Mouse (Mus musculus): ENCODE measurements around the gene Cdh1. TPM values are rescaled to one million over a fixed set of nuclear protein-coding genes. Genes with fewer than 3 reads are reported as not detected.
A peak's percentile ranks its signal among the peaks of the same experiment; 100 is the strongest.

Cdh1 gene
- 11.5 and 15.4 TPM in 2 replicates for polyA plus RNA-seq (2014; fragmentation: Nextera tagmentation; extraction: Ambion mirVana)

DNA sequence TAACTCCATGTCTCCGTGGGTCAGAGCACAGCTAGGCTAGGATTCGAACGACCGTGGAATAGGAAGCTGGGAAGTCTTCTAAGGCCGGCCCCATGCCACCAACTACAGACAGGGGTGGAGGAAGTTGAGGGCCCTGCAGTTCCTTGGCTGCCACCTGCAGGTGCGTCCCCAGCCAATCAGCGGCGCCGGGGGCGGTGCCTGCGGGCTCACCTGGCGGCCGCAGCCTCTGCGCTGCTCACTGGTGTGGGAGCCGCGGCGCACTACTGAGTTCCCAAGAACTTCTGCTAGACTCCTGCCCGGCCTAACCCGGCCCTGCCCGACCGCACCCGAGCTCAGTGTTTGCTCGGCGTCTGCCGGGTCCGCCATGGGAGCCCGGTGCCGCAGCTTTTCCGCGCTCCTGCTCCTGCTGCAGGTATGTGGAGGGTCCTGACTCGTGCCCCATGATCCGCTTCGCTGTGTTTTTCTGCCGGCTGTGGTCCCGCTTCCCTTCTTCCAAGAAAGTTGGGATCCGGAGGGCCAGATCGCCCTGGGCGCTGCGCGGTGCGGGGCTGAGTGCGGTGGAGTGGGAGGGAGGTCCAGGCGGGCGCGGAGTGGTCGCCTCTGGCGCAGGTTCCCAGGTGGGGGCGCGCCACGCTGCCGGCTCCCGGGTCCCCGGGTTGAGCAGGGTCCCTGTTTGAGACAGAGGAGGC, at the start of gene Cdh1:
Gene Cdh1 (plus strand): TSS at position 221 of the 689 bp plus-strand sequence.
- Histone ChIP-seq H3K4me1 (ENCODE audit: control insufficient read depth, insufficient read depth, low read length) (peaks cover 12% of the 10 kb centered on the region; the same call in 1 of the 2 replicates), H3K27ac (replicated peaks; ENCODE audit: low read depth, low read length) (no peak within 1 kb of the TSS), H3K9me3 (ENCODE audit: control insufficient read depth, low read length) (no peaks in the 10 kb centered on the region), H3K27me3 (ENCODE audit: control insufficient read depth, insufficient read depth, low read length) (peaks cover 43% of the 10 kb centered on the region), H3K36me3 (ENCODE audit: control insufficient read depth, insufficient read depth, low read length) (no peaks in the 10 kb centered on the region), H3K4me3 (ENCODE audit: low read depth, low read length) (peak within 1 kb of the TSS; percentile 35), H3K9ac (ENCODE audit: low read length) (peak within 1 kb of the TSS; percentile 13; the same call in 1 of the 2 replicates), H3K4me2 (ENCODE audit: low read depth, severe bottlenecking) (peak within 1 kb of the TSS; percentile 63)
- WGBS: 1% methylated on average over 48 of the region's 53 CpGs
- DNase-seq (ENCODE audit: low spot score): peak; percentile 69
- ATAC-seq (ENCODE audit: insufficient number of reproducible peaks, low FRiP score, low TSS enrichment, low read depth): 0 out of 2 replicates have a peak, but pooled peaks have one; percentile 58

DNA sequence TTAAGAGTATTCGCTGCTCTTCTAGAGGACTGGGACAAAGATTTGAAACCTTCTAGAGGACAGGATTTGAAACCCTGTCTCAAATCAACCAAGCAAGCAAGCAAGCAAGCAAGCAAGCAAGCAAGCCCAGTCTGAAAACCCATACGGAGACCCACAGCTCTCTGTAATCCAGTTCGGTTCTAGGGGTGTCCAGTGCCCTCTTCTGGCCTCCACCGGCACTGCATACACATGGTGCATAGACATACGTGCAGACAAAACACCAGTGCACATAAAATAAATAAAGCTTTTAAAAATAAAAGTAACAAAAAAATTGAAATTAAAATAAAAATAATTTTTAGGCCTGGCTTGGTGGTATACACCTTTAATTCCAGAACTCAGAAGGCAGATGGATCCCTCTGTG, 49.1 kb upstream of the Cdh1 start:
- Histone ChIP-seq H3K4me2 (ENCODE audit: low read depth, severe bottlenecking) (no peak overlapping the region), H3K36me3 (ENCODE audit: control insufficient read depth, insufficient read depth, low read length) (peaks cover 14% of the 10 kb centered on the region; the same call in 1 of the 2 replicates), H3K4me1 (ENCODE audit: control insufficient read depth, insufficient read depth, low read length) (no peaks in the 10 kb centered on the region), H3K9me3 (ENCODE audit: control insufficient read depth, low read length) (no peaks in the 10 kb centered on the region), H3K27ac (replicated peaks; ENCODE audit: low read depth, low read length) (no peak overlapping the region), H3K27me3 (ENCODE audit: control insufficient read depth, insufficient read depth, low read length) (no peaks in the 10 kb centered on the region), H3K4me3 (ENCODE audit: low read depth, low read length) (no peak overlapping the region), H3K9ac (ENCODE audit: low read length) (no peak overlapping the region)
- ATAC-seq (ENCODE audit: insufficient number of reproducible peaks, low FRiP score, low TSS enrichment, low read depth) (no peak), DNase-seq (ENCODE audit: low spot score) (no peak)
- WGBS: 96% methylated on average over 5 of the region's 5 CpGs

DNA sequence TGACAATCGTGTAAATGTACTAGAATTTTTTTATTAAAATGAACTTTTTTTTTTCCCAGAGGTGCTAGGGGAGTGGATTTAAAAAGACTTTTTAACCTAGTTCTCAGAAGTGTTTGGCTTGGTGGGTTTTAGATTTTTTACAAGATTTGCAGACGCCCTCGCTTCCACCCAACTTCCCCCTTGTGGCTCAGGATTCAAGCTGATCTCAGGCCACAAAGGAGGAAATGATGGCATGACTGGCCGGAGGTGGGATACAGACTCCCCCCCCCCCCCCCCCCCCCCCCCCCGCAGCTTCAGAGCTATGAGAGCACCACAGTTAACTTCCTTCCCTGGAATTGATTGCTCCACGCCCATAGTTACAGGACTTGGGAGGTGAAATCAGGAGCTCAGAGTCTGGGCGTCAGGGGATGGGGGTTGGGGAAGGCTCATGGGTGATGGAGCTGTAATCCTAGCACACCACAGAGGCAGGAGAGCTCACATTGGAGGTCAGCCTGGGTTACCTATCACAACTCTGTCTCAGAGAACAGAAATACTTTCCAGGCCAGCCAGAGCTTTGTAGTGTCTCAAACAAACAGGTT, 47.0 kb upstream of the Cdh1 start:
- peaks cover 14% of the 10 kb centered on the region; the same call in 1 of the 2 replicates for H3K36me3 ChIP-seq (ENCODE audit: control insufficient read depth, insufficient read depth, low read length)
- no peak for DNase-seq (ENCODE audit: low spot score)
- H3K27me3 ChIP-seq (ENCODE audit: control insufficient read depth, insufficient read depth, low read length): no peaks in the 10 kb centered on the region
- ATAC-seq (ENCODE audit: insufficient number of reproducible peaks, low FRiP score, low TSS enrichment, low read depth): no peak
- no peak overlapping the region for H3K4me3 ChIP-seq (ENCODE audit: low read depth, low read length)
- H3K9ac ChIP-seq (ENCODE audit: low read length): no peak overlapping the region
- no peak overlapping the region for H3K4me2 ChIP-seq (ENCODE audit: low read depth, severe bottlenecking)
- 63% methylated on average over 6 of the region's 7 CpGs for WGBS
- H3K4me1 ChIP-seq (ENCODE audit: control insufficient read depth, insufficient read depth, low read length): no peaks in the 10 kb centered on the region; the same call in 1 of the 2 replicates
- H3K27ac ChIP-seq (replicated peaks; ENCODE audit: low read depth, low read length): no peak overlapping the region
- no peaks in the 10 kb centered on the region for H3K9me3 ChIP-seq (ENCODE audit: control insufficient read depth, low read length)

DNA sequence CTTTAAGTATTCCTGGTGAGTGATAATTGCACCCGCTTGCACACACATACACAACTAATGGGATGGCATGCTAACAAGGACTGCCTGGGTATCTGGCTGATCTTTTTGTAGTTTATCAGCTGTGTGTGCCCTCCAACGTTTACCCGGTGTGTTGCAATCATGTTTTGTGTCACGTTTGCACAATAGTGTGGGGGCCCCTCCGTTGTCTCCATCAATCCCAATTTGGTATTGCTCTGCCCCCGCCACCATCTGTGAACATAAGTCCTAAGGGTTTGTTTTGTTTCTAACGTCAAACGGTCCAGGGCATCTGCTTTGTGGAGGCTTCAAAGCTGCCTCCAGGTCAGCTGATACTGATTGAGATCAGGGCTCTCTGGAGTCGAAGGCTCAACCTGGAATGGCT, 43.3 kb upstream of the Cdh1 start:
- peaks cover 2% of the 10 kb centered on the region; the same call in 1 of the 2 replicates for H3K4me1 ChIP-seq (ENCODE audit: control insufficient read depth, insufficient read depth, low read length)
- no peak overlapping the region for H3K9ac ChIP-seq (ENCODE audit: low read length)
- H3K27ac ChIP-seq (replicated peaks; ENCODE audit: low read depth, low read length): no peak overlapping the region
- 56% methylated on average over 9 of the region's 9 CpGs for WGBS
- H3K4me3 ChIP-seq (ENCODE audit: low read depth, low read length): no peak overlapping the region
- H3K27me3 ChIP-seq (ENCODE audit: control insufficient read depth, insufficient read depth, low read length): no peaks in the 10 kb centered on the region
- H3K9me3 ChIP-seq (ENCODE audit: control insufficient read depth, low read length): no peaks in the 10 kb centered on the region
- H3K36me3 ChIP-seq (ENCODE audit: control insufficient read depth, insufficient read depth, low read length): peaks cover 9% of the 10 kb centered on the region; the same call in 1 of the 2 replicates
- DNase-seq (ENCODE audit: low spot score): no peak
- H3K4me2 ChIP-seq (ENCODE audit: low read depth, severe bottlenecking): no peak overlapping the region
- no peak for ATAC-seq (ENCODE audit: insufficient number of reproducible peaks, low FRiP score, low TSS enrichment, low read depth)

DNA sequence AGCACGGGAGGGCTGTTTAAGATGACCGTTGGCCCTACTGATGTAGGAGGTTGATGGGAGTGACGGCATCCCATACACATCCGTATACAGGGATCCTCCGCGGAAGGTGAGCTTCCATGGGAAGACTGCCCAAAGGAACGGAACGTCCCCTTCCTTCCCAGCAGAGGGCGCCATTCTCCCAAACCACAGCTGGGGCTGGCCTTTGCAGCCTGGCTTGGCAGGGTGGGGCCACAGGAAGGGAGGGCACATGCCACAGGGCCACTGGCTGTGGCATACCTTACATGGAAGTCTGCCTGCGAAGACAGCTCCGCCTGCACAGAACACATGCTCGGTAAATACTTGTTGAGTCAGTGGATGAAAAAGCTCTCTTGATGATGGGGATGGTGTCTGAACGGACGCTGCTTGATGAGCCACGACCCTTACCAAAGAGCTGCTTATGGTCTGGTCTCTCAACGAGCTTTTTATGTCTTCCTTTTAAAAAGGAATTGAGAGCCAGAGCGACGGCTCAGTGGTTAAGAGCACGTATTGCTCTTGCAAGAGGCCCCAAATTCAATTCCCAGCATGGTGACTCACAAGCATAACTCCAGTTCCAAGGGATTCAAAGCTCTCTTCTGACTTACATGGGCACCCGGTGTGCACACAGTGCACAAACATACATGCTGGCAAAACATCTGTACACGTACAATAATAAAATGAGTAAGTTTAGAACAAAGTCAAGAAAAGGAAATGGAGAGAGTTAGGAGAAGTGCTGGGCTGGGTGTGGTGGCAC, 41.9 kb upstream of the Cdh1 start:
- H3K4me1 ChIP-seq (ENCODE audit: control insufficient read depth, insufficient read depth, low read length): peaks cover 2% of the 10 kb centered on the region; the same call in 1 of the 2 replicates
- H3K27ac ChIP-seq (replicated peaks; ENCODE audit: low read depth, low read length): no peak overlapping the region
- ATAC-seq (ENCODE audit: insufficient number of reproducible peaks, low FRiP score, low TSS enrichment, low read depth) (peak; percentile 26; the same call in 1 of the 2 replicates), DNase-seq (ENCODE audit: low spot score) (peak; percentile 80)
- no peak overlapping the region for H3K4me3 ChIP-seq (ENCODE audit: low read depth, low read length)
- no peak overlapping the region for H3K4me2 ChIP-seq (ENCODE audit: low read depth, severe bottlenecking)
- WGBS: 31% methylated on average over 21 of the region's 21 CpGs
- peaks cover 4% of the 10 kb centered on the region; the same call in 1 of the 2 replicates for H3K36me3 ChIP-seq (ENCODE audit: control insufficient read depth, insufficient read depth, low read length)
- no peaks in the 10 kb centered on the region for H3K27me3 ChIP-seq (ENCODE audit: control insufficient read depth, insufficient read depth, low read length)
- no peaks in the 10 kb centered on the region for H3K9me3 ChIP-seq (ENCODE audit: control insufficient read depth, low read length)
- H3K9ac ChIP-seq (ENCODE audit: low read length): no peak overlapping the region

DNA sequence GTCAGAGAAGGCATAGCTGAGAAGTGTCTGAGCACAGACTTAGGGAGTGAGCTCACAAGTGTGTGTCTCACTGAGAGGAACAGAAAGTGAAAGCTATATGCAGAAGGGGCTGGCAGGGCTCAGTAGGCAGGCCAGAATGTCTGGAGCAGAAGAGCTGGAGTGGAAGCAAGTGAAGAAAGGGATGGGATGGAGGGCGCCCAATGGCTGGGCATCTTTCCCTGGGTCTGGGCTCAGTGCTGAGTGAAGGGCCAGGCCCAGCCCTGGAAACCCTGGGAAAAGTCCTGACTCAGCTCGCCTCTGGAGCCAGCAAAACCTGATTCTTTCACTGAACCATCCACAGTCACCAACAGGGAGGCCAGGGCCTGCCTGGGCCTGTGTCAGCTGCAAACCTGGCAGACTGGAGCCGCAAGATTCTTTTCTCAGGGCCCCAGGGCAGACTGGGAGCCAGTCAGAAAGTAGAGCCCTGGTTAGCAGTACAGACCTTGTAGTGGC, 39.4 kb upstream of the Cdh1 start:
- no peak overlapping the region for H3K9ac ChIP-seq (ENCODE audit: low read length)
- no peak overlapping the region for H3K4me3 ChIP-seq (ENCODE audit: low read depth, low read length)
- H3K36me3 ChIP-seq (ENCODE audit: control insufficient read depth, insufficient read depth, low read length): no peaks in the 10 kb centered on the region
- no peaks in the 10 kb centered on the region for H3K27me3 ChIP-seq (ENCODE audit: control insufficient read depth, insufficient read depth, low read length)
- H3K4me2 ChIP-seq (ENCODE audit: low read depth, severe bottlenecking): no peak overlapping the region
- peaks cover 2% of the 10 kb centered on the region; the same call in 1 of the 2 replicates for H3K4me1 ChIP-seq (ENCODE audit: control insufficient read depth, insufficient read depth, low read length)
- DNase-seq (ENCODE audit: low spot score): peak; percentile 45
- 61% methylated on average over 3 of the region's 3 CpGs for WGBS
- no peaks in the 10 kb centered on the region for H3K9me3 ChIP-seq (ENCODE audit: control insufficient read depth, low read length)
- no peak overlapping the region for H3K27ac ChIP-seq (replicated peaks; ENCODE audit: low read depth, low read length)
- no peak; the same call in 1 of the 2 replicates for ATAC-seq (ENCODE audit: insufficient number of reproducible peaks, low FRiP score, low TSS enrichment, low read depth)

DNA sequence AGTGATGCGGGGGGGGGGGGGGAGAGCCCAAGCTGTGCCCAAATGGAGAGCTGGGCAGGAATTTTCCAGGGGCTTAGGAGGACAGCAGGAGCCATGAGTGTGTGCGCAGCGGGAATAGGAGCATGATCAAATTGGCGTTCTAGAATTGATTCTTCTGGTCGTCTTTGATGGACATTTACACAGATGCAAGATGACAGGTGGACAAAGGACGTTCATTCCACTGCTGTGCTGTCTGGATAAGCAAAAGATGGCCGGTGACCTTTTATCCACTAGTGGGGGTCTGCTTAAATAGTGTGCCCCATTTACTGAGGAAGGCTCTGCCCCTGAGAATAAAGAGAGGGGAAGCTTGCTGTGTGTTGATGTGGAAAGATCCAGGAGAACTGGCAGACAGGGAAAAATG, 34.1 kb upstream of the Cdh1 start:
- no peak for DNase-seq (ENCODE audit: low spot score)
- H3K9ac ChIP-seq (ENCODE audit: low read length): no peak overlapping the region
- H3K27ac ChIP-seq (replicated peaks; ENCODE audit: low read depth, low read length): no peak overlapping the region
- H3K36me3 ChIP-seq (ENCODE audit: control insufficient read depth, insufficient read depth, low read length): no peaks in the 10 kb centered on the region
- no peaks in the 10 kb centered on the region for H3K27me3 ChIP-seq (ENCODE audit: control insufficient read depth, insufficient read depth, low read length)
- no peak overlapping the region for H3K4me3 ChIP-seq (ENCODE audit: low read depth, low read length)
- H3K4me1 ChIP-seq (ENCODE audit: control insufficient read depth, insufficient read depth, low read length): no peaks in the 10 kb centered on the region; the same call in 1 of the 2 replicates
- no peak for ATAC-seq (ENCODE audit: insufficient number of reproducible peaks, low FRiP score, low TSS enrichment, low read depth)
- H3K4me2 ChIP-seq (ENCODE audit: low read depth, severe bottlenecking): no peak overlapping the region
- 90% methylated on average over 6 of the region's 7 CpGs for WGBS
- no peaks in the 10 kb centered on the region for H3K9me3 ChIP-seq (ENCODE audit: control insufficient read depth, low read length)

DNA sequence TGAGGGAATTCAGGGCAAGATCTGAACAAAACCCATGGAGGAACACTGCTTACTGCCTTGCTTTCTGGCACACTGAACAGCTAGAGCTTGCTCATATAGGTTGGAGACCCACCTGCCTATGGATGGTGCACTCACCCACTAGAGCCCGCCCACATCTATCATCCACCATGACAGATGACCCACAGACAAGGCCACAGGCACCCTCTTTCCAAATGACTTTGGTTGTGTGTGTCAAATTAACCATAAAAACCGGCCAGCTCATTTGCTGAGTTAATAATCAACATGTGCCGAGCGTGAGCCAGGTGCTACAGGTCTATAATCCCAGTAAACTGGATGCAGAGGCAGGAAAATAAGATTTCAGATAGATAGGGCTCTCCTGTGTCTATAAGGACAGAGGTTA, 32.8 kb upstream of the Cdh1 start:
- no peak for ATAC-seq (ENCODE audit: insufficient number of reproducible peaks, low FRiP score, low TSS enrichment, low read depth)
- 58% methylated on average over 4 of the region's 4 CpGs for WGBS

More for the DNA sequence above, 32.8 kb upstream of the Cdh1 start:
- H3K27ac ChIP-seq (replicated peaks; ENCODE audit: low read depth, low read length): no peak overlapping the region
- no peak overlapping the region for H3K4me3 ChIP-seq (ENCODE audit: low read depth, low read length)
- no peak for DNase-seq (ENCODE audit: low spot score)
- no peak overlapping the region for H3K4me2 ChIP-seq (ENCODE audit: low read depth, severe bottlenecking)
- H3K27me3 ChIP-seq (ENCODE audit: control insufficient read depth, insufficient read depth, low read length): no peaks in the 10 kb centered on the region
- no peaks in the 10 kb centered on the region for H3K36me3 ChIP-seq (ENCODE audit: control insufficient read depth, insufficient read depth, low read length)
- no peak overlapping the region for H3K9ac ChIP-seq (ENCODE audit: low read length)
- no peaks in the 10 kb centered on the region for H3K9me3 ChIP-seq (ENCODE audit: control insufficient read depth, low read length)
- no peaks in the 10 kb centered on the region; the same call in 1 of the 2 replicates for H3K4me1 ChIP-seq (ENCODE audit: control insufficient read depth, insufficient read depth, low read length)
